Mouse (Mus musculus) erythroblast, embryonic 14.5 days (primary cell): Measurements from ENCODE around the gene Tmem120a.

ENCODE experiments used
- GATA1 ChIP-seq: IDR thresholded peaks from 2 replicates; pipeline ENCODE4 v1.6.1; 2012; ENCODE audit warnings: low read length, inconsistent platforms, mixed read lengths
- TAL1 ChIP-seq: IDR thresholded peaks from 3 replicates; pipeline ENCODE4 v1.6.1; 2012; ENCODE audit warnings: low read length, inconsistent platforms, mixed read lengths

- TF ChIP-seq GATA1, result no peak
- TF ChIP-seq TAL1, result no peak
Observed at GRCm38 (mm10) chr5:135691266-135691665, 53.0 kb downstream of the Tmem120a start.
